ENCODE assay signal across 12 mouse cellular contexts in genomic region chr2:29635966-29636507, GRCm38 (mm10).
"Had no signal": no experiment of that assay in that cellular context is flagged by ENCODE, and none has a peak within 500 bp of the region (broad histone marks: within the 10 kb centered on the region; RNA-seq: fewer than 3 reads in every experiment).

No protein-coding gene starts in this region.

- DNase-seq: kidney, postnatal 36 days; left cerebral cortex, postnatal 4 days; lung, adult 18-20 months; midbrain, embryonic 14.5 days; right cerebral cortex, postnatal 4 days; spleen, adult 18-20 months; thymus, adult 18-20 months; thymus, postnatal 14 days had no signal

- H3K4me3 ChIP-seq: limb, embryonic 13.5 days; neural tube, embryonic 12.5 days had no signal

- H3K9me3 ChIP-seq: limb, embryonic 13.5 days; neural tube, embryonic 12.5 days had no signal

- H3K27ac ChIP-seq: kidney, postnatal 0 days; limb, embryonic 13.5 days; liver, embryonic 14.5 days; neural tube, embryonic 12.5 days had no signal

- H3K4me2 ChIP-seq: limb, embryonic 13.5 days; neural tube, embryonic 12.5 days had no signal

- H3K27me3 ChIP-seq: limb, embryonic 13.5 days; neural tube, embryonic 12.5 days had no signal

- H3K9ac ChIP-seq: limb, embryonic 13.5 days; liver, embryonic 14.5 days; neural tube, embryonic 12.5 days had no signal

- H3K36me3 ChIP-seq: limb, embryonic 13.5 days; neural tube, embryonic 12.5 days had no signal
